Mouse (Mus musculus) embryonic facial prominence, embryonic 14.5 days (tissue): ENCODE results near the gene Pcyox1. TPM values are rescaled to one million over a fixed set of nuclear protein-coding genes. Genes with fewer than 3 reads are reported as not detected.

Experiments
- ATAC-seq: fragments of 200-750 bp; cut with Nextera tagmentation; 2 replicates; pipeline ENCODE4 v1.8.0; 2017; ENCODE audit warnings: low read depth, moderate number of reproducible peaks, moderate TSS enrichment
- DNase-seq: peaks from one replicate; pipeline ENCODE4 v3.0.0-alpha.2; 2015; ENCODE audit warnings: low spot score
- H3K27ac ChIP-seq: fragments of 300-500 bp; sonication (generic); replicated peaks from 2 replicates; pipeline ENCODE4 v1.5.1; 2014; ENCODE audit warnings: low read depth, mild to moderate bottlenecking, low read length, moderate library complexity
- H3K27me3 ChIP-seq: fragments of 300-500 bp; sonication (generic); replicated peaks from 2 replicates; pipeline ENCODE4 v1.6.1; 2014; ENCODE audit warnings: low read length; ENCODE audit not compliant: control insufficient read depth, insufficient read depth
- H3K36me3 ChIP-seq: fragments of 300-500 bp; sonication (generic); 2 replicates; pipeline ENCODE4 v1.6.1; 2014; ENCODE audit warnings: low read length, mixed read lengths; ENCODE audit not compliant: control insufficient read depth, insufficient read depth
- H3K4me1 ChIP-seq: fragments of 300-500 bp; sonication (generic); 2 replicates; pipeline ENCODE4 v1.6.1; 2014; ENCODE audit warnings: antibody characterized with exemption, low read length; ENCODE audit not compliant: control insufficient read depth, insufficient read depth
- H3K4me2 ChIP-seq: fragments of 300-500 bp; sonication (generic); 2 replicates; pipeline ENCODE4 v1.6.1; 2014; ENCODE audit warnings: low read depth, mild to moderate bottlenecking, low read length, moderate library complexity, mixed read lengths
- H3K4me3 ChIP-seq: fragments of 300-500 bp; sonication (generic); 2 replicates; pipeline ENCODE4 v1.5.1; 2014; ENCODE audit warnings: low read depth, mild to moderate bottlenecking, low read length
- H3K9ac ChIP-seq: fragments of 300-500 bp; sonication (generic); 2 replicates; pipeline ENCODE4 v1.6.1; 2014; ENCODE audit warnings: low read depth, mild to moderate bottlenecking, low read length, moderate library complexity, mixed read lengths
- H3K9me3 ChIP-seq: fragments of 300-500 bp; sonication (generic); 2 replicates; pipeline ENCODE4 v1.6.1; 2016; ENCODE audit warnings: low read length; ENCODE audit not compliant: control insufficient read depth
- WGBS: fragments of 180-500 bp; shearing (Covaris S2); extraction: QIAGEN DNeasy Blood & Tissue Kit; methylation state at CpG from one replicate; pipeline ENCODE4 v1.1.7; 2014; 5-methylcytosine and 5-hydroxymethylcytosine counted together
- polyA plus RNA-seq: library from polyadenylated mRNA; unstranded; fragments of >200 nt; fragmentation: Nextera tagmentation; extraction: Ambion mirVana; gene quantifications from 2 replicates; pipeline ENCODE4 v1.2.1, GENCODE M21; 2014

Gene Pcyox1
- polyA plus RNA-seq, 1 experiment from 2014 or later: 80.5 TPM

DNA sequence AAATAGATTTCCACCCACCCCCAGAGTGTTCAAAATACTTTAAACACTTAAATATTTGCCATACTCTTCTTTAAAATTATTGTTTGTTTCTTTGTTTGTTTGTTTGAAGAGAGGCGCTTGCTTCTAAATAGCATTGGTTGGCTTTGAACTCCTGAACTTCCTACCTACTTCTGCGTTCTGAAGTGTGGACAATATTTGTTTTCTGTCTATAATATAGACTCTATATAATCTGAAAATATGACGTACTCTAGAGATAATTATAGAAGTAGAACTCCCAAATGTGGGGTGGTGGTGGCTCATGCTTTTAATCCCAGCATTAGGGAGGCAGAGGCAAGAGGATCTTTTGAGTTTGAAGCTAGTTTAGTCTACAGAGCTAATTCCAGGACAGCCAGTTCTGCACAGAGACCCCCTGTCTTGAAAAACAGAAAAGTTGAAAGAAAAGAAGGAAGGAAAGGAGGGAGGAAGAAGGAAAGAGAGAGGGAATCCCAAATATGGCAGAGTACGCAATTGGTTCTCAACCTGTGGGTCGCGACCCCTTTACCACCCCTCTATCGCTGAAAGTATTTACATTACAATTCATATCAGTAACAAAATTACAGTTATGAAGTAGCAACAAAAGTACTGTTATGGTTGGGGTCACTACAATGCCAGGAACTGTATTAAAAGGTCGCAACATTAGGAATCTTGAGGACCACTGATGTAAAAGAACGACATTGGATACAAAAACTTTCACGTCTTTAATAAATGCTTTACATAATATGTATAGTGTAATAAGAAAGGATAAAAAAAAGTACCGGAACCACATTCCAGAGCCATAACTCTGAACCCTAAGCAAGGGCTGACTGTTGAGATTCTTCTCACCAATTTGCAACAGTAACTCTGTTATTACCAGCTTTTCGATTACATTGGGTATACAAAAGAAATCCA, 6.0 kb upstream of the Pcyox1 start:
- WGBS: 29% methylated on average over 12 of the region's 12 CpGs
- Histone ChIP-seq H3K9me3 (no peaks in the 10 kb centered on the region), H3K27me3 (no peaks in the 10 kb centered on the region), H3K4me2 (peak overlapping the region; percentile 68), H3K4me1 (peaks cover 5% of the 10 kb centered on the region), H3K4me3 (peak overlapping the region; percentile 87), H3K9ac (peak overlapping the region; percentile 99), H3K27ac (peak overlapping the region; percentile 100), H3K36me3 (peaks cover 10% of the 10 kb centered on the region)
- ATAC-seq: no peak
- no peak for DNase-seq

GRCm38 (mm10) chr6:86400972-86401371, 4.0 kb upstream of the Pcyox1 start:
- Histone ChIP-seq H3K27me3 (no peaks in the 10 kb centered on the region), H3K4me3 (peak overlapping the region; percentile 31), H3K9ac (peak overlapping the region; percentile 52), H3K9me3 (no peaks in the 10 kb centered on the region), H3K4me2 (peak overlapping the region; percentile 49), H3K27ac (0 out of 2 replicates have a peak overlapping the region, but pooled peaks have one; percentile 17), H3K4me1 (peaks cover 3% of the 10 kb centered on the region; the same call in 1 of the 2 replicates), H3K36me3 (no peaks in the 10 kb centered on the region)
- DNase-seq (peak; percentile 92), ATAC-seq (peak; percentile 23; the same call in 1 of the 2 replicates)
- WGBS: 2% methylated on average over 9 of the region's 9 CpGs

DNA sequence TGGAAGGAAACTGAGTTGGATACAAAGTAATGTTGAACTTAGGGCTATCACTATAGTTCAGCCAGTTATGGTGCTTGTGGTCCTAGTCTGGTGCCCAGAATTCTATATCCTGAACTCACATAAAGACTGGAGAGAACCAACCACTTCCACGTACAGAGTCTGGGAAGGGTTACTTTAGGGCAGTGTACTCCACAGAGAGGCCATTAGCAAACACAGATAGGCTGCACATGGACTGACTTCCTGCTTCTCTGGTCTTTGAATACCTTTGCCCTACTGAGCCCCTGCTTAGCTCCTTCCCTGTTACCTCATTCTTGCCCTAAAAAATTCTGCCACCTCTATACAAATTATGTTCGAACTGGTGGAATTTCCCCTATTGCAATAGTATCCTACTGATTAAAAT, 3.0 kb upstream of the Pcyox1 start:
- DNase-seq: no peak
- Histone ChIP-seq H3K4me1 (peaks cover 13% of the 10 kb centered on the region; the same call in 1 of the 2 replicates), H3K36me3 (no peaks in the 10 kb centered on the region), H3K9me3 (no peaks in the 10 kb centered on the region), H3K4me2 (no peak overlapping the region), H3K9ac (no peak overlapping the region), H3K27me3 (no peaks in the 10 kb centered on the region), H3K4me3 (no peak overlapping the region), H3K27ac (no peak overlapping the region)
- no peak for ATAC-seq
- 79% methylated on average over 2 of the region's 2 CpGs for WGBS

DNA sequence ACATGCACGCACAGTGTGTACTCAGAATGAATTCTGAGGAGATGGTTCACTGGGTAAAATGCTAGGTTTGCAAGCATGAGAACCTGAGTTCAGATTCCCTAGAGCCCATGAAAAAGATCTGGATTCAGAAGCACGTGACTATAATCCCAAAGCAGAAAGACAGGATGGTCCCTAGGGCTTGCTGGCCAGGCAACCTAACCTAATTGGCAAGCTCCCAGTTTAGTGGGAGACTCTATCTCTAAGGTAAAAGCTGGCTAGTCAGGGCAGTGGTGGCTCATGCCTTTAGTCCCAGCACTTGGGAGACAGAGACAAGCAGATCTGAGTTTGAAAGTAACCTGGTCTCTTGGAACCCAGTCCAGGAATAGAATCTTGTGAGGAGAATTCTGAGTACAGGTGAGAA, 2.0 kb upstream of the Pcyox1 start:
- no peak overlapping the region for H3K27ac ChIP-seq
- no peaks in the 10 kb centered on the region for H3K9me3 ChIP-seq
- DNase-seq (peak; percentile 21), ATAC-seq (no peak)
- 78% methylated on average over 2 of the region's 2 CpGs for WGBS
- peaks cover 4% of the 10 kb centered on the region; the same call in 1 of the 2 replicates for H3K36me3 ChIP-seq
- H3K9ac ChIP-seq: no peak overlapping the region
- no peak overlapping the region for H3K4me2 ChIP-seq
- H3K4me1 ChIP-seq: peaks cover 13% of the 10 kb centered on the region; the same call in 1 of the 2 replicates
- H3K27me3 ChIP-seq: no peaks in the 10 kb centered on the region
- no peak overlapping the region for H3K4me3 ChIP-seq

DNA sequence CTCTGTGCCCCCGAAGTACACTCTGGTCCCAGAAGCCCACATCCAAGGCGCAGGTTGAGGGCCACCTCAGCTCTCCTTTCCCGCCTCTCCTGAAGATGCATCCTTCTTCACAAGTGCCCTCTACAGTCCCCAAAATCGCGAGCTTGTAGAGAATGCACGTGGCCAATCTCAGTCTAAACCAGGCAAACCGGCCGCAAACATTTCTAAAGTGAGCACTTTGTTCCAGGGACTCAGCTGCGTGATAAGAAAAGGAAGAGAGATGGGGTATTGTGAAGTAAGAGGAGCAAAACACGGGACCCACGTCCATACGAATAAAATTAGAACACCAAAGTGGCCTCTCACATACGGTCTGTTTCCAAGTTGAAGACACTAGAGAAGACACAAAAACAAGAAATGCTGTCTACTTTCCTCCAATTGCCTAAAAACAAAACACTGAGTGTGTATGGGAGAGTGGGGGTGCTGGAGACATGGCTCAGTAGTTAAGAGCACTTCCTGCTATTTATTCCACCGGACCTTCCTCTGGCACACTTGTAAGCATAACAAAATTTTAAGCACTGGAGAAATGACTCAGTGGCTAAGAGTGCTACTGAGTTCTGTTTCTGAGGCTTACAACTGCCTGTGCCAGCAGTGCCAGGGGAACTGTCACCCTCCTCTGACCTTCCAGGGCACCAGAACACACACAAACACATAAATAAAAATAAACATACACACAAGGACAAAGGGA, 465 bp upstream of the Pcyox1 start:
- whole genome bisulfite sequencing: 4% methylated on average over 14 of the region's 14 CpGs
- DNase-seq (no peak), ATAC-seq (peak; percentile 15)
- Histone ChIP-seq H3K36me3 (peaks cover 13% of the 10 kb centered on the region; the same call in 1 of the 2 replicates), H3K27me3 (no peaks in the 10 kb centered on the region), H3K9me3 (no peaks in the 10 kb centered on the region), H3K4me3 (peak overlapping the region; percentile 87), H3K27ac (peak overlapping the region; percentile 86), H3K4me1 (peaks cover 13% of the 10 kb centered on the region; the same call in 1 of the 2 replicates), H3K9ac (peak overlapping the region; percentile 80), H3K4me2 (peak overlapping the region; percentile 77)

DNA sequence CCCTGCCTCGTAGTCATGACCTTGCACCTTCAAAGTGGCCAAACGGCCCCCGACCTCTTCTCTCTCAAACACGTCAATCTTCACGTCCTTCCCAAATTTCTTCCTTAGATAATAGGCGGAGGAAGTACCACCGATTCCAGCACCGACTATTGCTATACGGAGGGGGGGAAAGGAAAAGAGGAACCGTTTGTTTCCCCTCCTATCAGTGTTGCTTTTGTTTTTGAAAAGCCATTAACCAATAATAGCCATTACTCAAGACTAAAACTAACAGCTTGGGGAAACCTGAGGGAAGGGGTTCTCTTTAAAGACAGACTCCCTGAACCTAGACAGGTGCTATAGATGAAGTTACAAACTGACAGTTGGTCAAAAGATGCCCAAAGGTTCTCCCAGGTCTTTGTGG, 985 bp downstream of the Pcyox1 start:
- peaks cover 26% of the 10 kb centered on the region for H3K36me3 ChIP-seq
- H3K4me1 ChIP-seq: peaks cover 13% of the 10 kb centered on the region; the same call in 1 of the 2 replicates
- peak overlapping the region; percentile 87 for H3K4me3 ChIP-seq
- peak overlapping the region; percentile 80 for H3K9ac ChIP-seq
- no peak for ATAC-seq
- 32% methylated on average over 10 of the region's 10 CpGs for WGBS
- H3K9me3 ChIP-seq: no peaks in the 10 kb centered on the region
- no peak overlapping the region for H3K27ac ChIP-seq
- peak overlapping the region; percentile 77 for H3K4me2 ChIP-seq
- no peaks in the 10 kb centered on the region for H3K27me3 ChIP-seq
- no peak for DNase-seq

DNA sequence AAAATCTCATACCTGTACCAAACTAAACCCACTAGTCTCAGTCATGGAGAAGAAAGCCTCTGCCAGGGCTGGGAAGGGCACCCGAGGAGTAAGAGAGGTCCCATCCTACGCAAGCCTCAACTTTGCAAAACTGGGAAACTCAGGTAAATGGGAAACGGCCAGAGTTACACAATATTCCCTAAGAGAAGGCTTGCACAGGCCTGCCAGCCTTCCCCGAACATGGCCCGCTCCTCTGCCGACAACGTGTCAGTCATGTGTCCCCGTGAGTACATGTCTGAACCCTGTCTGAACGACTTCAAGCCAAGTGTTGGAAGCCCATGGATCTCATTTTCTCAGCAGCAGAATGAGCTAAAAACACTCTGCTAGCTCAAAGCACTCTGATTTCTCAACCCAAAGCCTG, 1.9 kb downstream of the Pcyox1 start:
- ATAC-seq (no peak), DNase-seq (peak; percentile 46)
- Histone ChIP-seq H3K4me3 (0 out of 2 replicates have a peak overlapping the region, but pooled peaks have one; percentile 1), H3K4me1 (peaks cover 13% of the 10 kb centered on the region; the same call in 1 of the 2 replicates), H3K36me3 (peaks cover 35% of the 10 kb centered on the region), H3K4me2 (peak overlapping the region; percentile 77), H3K27ac (no peak overlapping the region), H3K27me3 (no peaks in the 10 kb centered on the region), H3K9ac (peak overlapping the region; percentile 80; the same call in 1 of the 2 replicates), H3K9me3 (no peaks in the 10 kb centered on the region)
- 66% methylated on average over 9 of the region's 9 CpGs for WGBS

- no peak overlapping the region for H3K9ac ChIP-seq
- H3K4me2 ChIP-seq: no peak overlapping the region; the same call in 1 of the 2 replicates
- peak; percentile 44 for DNase-seq
- H3K9me3 ChIP-seq: no peaks in the 10 kb centered on the region
- H3K4me1 ChIP-seq: peaks cover 13% of the 10 kb centered on the region; the same call in 1 of the 2 replicates
- no peak for ATAC-seq
- no peaks in the 10 kb centered on the region for H3K27me3 ChIP-seq
- H3K4me3 ChIP-seq: no peak overlapping the region
- 83% methylated on average over 17 of the region's 17 CpGs for WGBS
- H3K36me3 ChIP-seq: peaks cover 43% of the 10 kb centered on the region
- H3K27ac ChIP-seq: no peak overlapping the region
Observed at GRCm38 (mm10) chr6:86394078-86394720, 2.8 kb downstream of the Pcyox1 start.
